Mouse (Mus musculus) midbrain, embryonic 16.5 days (tissue): Measurements from ENCODE around the gene Sp3. TPM values are rescaled to one million over a fixed set of nuclear protein-coding genes. Genes with fewer than 3 reads are reported as not detected.

Experiments used
- ATAC-seq: fragments of 200-750 bp; cut with Nextera tagmentation; 2 replicates; pipeline ENCODE4 v1.8.0; 2017; ENCODE audit warnings: moderate TSS enrichment
- H3K27ac ChIP-seq: fragments of 300-500 bp; sonication (generic); 2 replicates; pipeline ENCODE4 v1.5.1; 2014; ENCODE audit warnings: mild to moderate bottlenecking, low read length, mixed read lengths
- H3K27me3 ChIP-seq: fragments of 300-500 bp; sonication (generic); 2 replicates; pipeline ENCODE4 v1.6.1; 2014; ENCODE audit warnings: low read depth, low read length, mixed read lengths; ENCODE audit not compliant: control insufficient read depth, insufficient read depth
- H3K36me3 ChIP-seq: fragments of 300-500 bp; sonication (generic); 2 replicates; pipeline ENCODE4 v1.6.1; 2014; ENCODE audit warnings: mild to moderate bottlenecking, low read length, moderate library complexity, mixed read lengths; ENCODE audit not compliant: control insufficient read depth, insufficient read depth
- H3K4me1 ChIP-seq: fragments of 300-500 bp; sonication (generic); 2 replicates; pipeline ENCODE4 v1.6.1; 2014; ENCODE audit warnings: mild to moderate bottlenecking, low read length, mixed read lengths; ENCODE audit not compliant: control insufficient read depth, insufficient read depth
- H3K4me2 ChIP-seq: fragments of 300-500 bp; sonication (generic); 2 replicates; pipeline ENCODE4 v1.6.1; 2014; ENCODE audit warnings: mild to moderate bottlenecking, low read length, mixed read lengths
- H3K4me3 ChIP-seq: fragments of 300-500 bp; sonication (generic); 2 replicates; pipeline ENCODE4 v1.5.1; 2014; ENCODE audit warnings: low read depth, mild to moderate bottlenecking, low read length, moderate library complexity, mixed read lengths
- H3K9ac ChIP-seq: fragments of 300-500 bp; sonication (generic); 2 replicates; pipeline ENCODE4 v1.6.1; 2014; ENCODE audit warnings: low read depth, low read length, mixed read lengths
- H3K9me3 ChIP-seq: fragments of 300-500 bp; sonication (generic); replicated peaks from 2 replicates; pipeline ENCODE4 v1.6.1; 2014; ENCODE audit warnings: mild to moderate bottlenecking, low read length, mixed read lengths; ENCODE audit not compliant: control insufficient read depth, poor library complexity, severe bottlenecking
- WGBS: fragments of 180-500 bp; shearing (Covaris S2); extraction: QIAGEN DNeasy Blood & Tissue Kit; methylation state at CpG from one replicate; pipeline ENCODE4 v1.1.7; 2014; 5-methylcytosine and 5-hydroxymethylcytosine counted together
- polyA plus RNA-seq: library from polyadenylated mRNA; unstranded; fragments of >200 nt; fragmentation: Nextera tagmentation; extraction: Ambion mirVana; gene quantifications from 2 replicates; pipeline ENCODE4 v1.2.1, GENCODE M21; 2015

Sp3 gene
- polyA plus RNA-seq, 1 experiment from 2014 or later = 31.1 TPM

DNA sequence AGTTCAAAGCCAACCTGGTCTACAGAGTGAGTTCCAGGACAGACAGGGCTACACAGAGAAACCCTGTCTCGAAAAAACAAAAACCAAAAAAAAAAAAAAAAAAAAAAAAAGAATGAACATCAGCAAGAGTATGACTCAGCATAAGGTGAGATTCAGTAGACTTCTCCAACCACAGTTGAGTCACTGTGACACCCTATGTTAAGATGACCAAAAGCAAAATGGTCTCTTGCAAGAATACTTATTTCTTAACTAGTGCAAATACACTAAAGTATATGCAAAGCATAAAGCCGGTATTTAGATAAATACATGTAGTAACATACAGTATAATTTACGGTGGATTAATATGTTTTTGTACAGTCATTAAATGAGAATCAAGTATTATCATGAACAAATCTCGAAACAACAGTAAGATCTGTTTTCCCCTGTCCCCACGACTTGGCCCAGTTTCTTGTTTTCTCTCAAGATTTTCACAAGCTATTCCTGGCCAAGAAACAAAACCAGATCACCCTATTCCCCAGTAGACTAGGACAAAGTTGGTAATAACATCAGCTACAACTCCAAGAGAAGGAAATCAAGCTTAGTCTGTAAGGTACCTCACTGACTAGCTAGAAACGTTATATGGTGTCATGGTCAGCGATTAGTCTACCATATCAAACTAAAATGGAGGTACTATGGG, 2.0 kb upstream of the Sp3 start:
- Histone ChIP-seq H3K4me2 (no peak overlapping the region), H3K9ac (no peak overlapping the region), H3K27ac (no peak overlapping the region), H3K27me3 (no peaks in the 10 kb centered on the region), H3K4me3 (no peak overlapping the region), H3K9me3 (no peaks in the 10 kb centered on the region), H3K36me3 (no peaks in the 10 kb centered on the region), H3K4me1 (peaks cover 12% of the 10 kb centered on the region)
- ATAC-seq = no peak
- WGBS = 90% methylated on average over 7 of the region's 7 CpGs

DNA sequence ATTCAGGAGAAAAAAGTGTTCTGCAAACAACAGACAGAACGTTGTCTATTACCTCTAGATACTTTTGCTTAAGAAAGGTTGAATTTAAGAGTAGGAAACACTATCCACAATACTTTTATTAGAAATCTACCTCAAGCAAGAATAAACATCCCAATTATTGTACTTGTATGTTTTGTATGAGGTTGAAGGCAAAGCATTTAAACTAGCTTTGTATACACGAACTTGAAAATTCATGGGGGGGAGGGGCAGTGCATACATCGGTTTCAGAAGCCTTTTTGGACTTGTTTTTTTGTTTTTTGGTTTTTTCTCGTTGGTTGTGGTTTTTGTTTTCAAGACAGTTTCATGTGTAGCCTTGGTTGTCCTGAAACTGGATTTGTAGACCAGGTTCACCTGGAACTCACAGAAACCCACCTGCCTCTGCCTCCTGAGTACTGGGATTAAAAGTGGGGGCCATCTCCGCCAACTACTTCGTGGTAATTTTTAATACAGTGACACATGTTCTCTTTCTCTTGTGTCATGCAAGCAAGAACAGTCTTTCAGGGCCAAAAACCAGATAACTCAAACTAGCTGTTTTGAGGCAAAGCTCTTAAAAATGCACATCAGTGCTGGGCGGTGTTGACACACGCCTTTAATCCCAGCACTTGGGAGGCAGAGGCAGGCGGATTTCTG, 1.3 kb upstream of the Sp3 start:
- no peak for ATAC-seq
- Histone ChIP-seq H3K9me3 (no peaks in the 10 kb centered on the region), H3K4me1 (peaks cover 15% of the 10 kb centered on the region), H3K4me2 (peak overlapping the region; percentile 67), H3K9ac (no peak overlapping the region; the same call in 1 of the 2 replicates), H3K4me3 (peak overlapping the region; percentile 97), H3K27ac (peak overlapping the region; percentile 100), H3K27me3 (no peaks in the 10 kb centered on the region), H3K36me3 (no peaks in the 10 kb centered on the region)
- 75% methylated on average over 9 of the region's 9 CpGs for WGBS

DNA sequence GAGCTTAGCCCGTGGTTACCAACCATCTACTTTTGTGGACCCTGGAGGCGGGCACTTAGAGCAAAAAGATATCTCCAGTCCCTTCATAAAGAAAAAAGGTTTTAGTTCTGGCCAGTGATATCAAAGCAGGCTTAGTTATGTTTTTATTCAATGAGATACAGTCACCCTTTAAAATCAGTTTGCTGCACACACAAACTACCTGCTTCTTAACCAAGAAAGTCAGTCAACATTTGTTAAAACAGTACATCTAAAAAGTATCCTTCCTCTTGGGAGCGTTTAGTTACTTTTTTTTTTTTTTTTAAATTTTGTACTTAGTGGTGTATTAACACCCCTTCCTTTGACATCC, 802 bp upstream of the Sp3 start:
- Histone ChIP-seq H3K4me1 (peaks cover 19% of the 10 kb centered on the region), H3K27me3 (no peaks in the 10 kb centered on the region), H3K4me3 (peak overlapping the region; percentile 97), H3K27ac (peak overlapping the region; percentile 100), H3K9me3 (no peaks in the 10 kb centered on the region), H3K4me2 (peak overlapping the region; percentile 67), H3K9ac (peak overlapping the region; percentile 100), H3K36me3 (no peaks in the 10 kb centered on the region)
- no peak for ATAC-seq
- WGBS = 10% methylated on average over 3 of the region's 3 CpGs

DNA sequence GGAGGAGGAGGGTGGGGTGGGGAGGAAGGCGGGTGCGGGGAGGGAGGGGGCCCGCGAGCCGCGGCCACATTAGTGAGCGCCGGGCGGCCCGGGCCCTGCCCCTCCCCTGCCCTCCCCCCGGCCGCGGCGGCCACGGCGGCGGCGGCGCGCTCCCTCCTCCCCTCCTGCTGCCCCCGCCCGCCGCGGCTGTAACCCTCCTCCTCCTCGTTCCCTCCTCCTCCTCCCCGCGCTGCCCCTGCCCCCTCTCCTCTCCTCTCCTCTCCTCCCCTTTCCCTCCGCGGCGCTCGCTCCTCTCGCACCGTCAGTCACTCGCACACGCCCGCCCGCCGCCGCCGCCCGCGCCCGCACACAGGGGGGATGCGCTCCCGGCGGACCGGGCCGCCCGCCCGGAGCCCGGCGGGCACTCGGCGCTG, 581 bp downstream of the Sp3 start:
- peak overlapping the region; percentile 16; the same call in 1 of the 2 replicates for H3K4me2 ChIP-seq
- peak overlapping the region; percentile 100 for H3K27ac ChIP-seq
- no peaks in the 10 kb centered on the region for H3K27me3 ChIP-seq
- peak overlapping the region; percentile 97 for H3K4me3 ChIP-seq
- no peaks in the 10 kb centered on the region for H3K36me3 ChIP-seq
- ATAC-seq = peak; percentile 64
- H3K4me1 ChIP-seq = peaks cover 25% of the 10 kb centered on the region
- H3K9me3 ChIP-seq = no peaks in the 10 kb centered on the region
- H3K9ac ChIP-seq = peak overlapping the region; percentile 100
- under 1% methylated on average over 18 of the region's 54 CpGs for WGBS

- Histone ChIP-seq H3K9me3 (no peaks in the 10 kb centered on the region), H3K9ac (peak overlapping the region; percentile 100), H3K27me3 (no peaks in the 10 kb centered on the region), H3K4me3 (peak overlapping the region; percentile 97), H3K27ac (peak overlapping the region; percentile 100), H3K36me3 (no peaks in the 10 kb centered on the region), H3K4me2 (peak overlapping the region; percentile 56), H3K4me1 (peaks cover 25% of the 10 kb centered on the region)
- ATAC-seq = peak; percentile 82
- WGBS = under 1% methylated on average over 31 of the region's 107 CpGs
Measured at GRCm38 (mm10) chr2:72978901-72979658, 1.2 kb downstream of the Sp3 start.

GRCm38 (mm10) chr2:72978473-72978872, 1.8 kb downstream of the Sp3 start:
- Histone ChIP-seq H3K9ac (peak overlapping the region; percentile 100), H3K9me3 (no peaks in the 10 kb centered on the region), H3K4me1 (peaks cover 29% of the 10 kb centered on the region), H3K27me3 (no peaks in the 10 kb centered on the region), H3K27ac (peak overlapping the region; percentile 100), H3K36me3 (no peaks in the 10 kb centered on the region), H3K4me2 (peak overlapping the region; percentile 56), H3K4me3 (peak overlapping the region; percentile 97)
- 0% methylated on average over 38 of the region's 38 CpGs for WGBS
- no peak; the same call in 1 of the 2 replicates for ATAC-seq

- H3K9me3 ChIP-seq = no peaks in the 10 kb centered on the region
- peaks cover 29% of the 10 kb centered on the region for H3K4me1 ChIP-seq
- no peaks in the 10 kb centered on the region for H3K27me3 ChIP-seq
- H3K9ac ChIP-seq = no peak overlapping the region
- WGBS = 73% methylated on average over 1 of the region's 1 CpGs
- no peaks in the 10 kb centered on the region for H3K36me3 ChIP-seq
- H3K4me3 ChIP-seq = no peak overlapping the region
- no peak for ATAC-seq
- H3K27ac ChIP-seq = no peak overlapping the region
- 0 out of 2 replicates have a peak overlapping the region, but pooled peaks have one; percentile 23 for H3K4me2 ChIP-seq
Measured at GRCm38 (mm10) chr2:72977272-72977671, 3.0 kb downstream of the Sp3 start.

GRCm38 (mm10) chr2:72976036-72976435, 4.2 kb downstream of the Sp3 start:
- H3K4me1 ChIP-seq = peaks cover 25% of the 10 kb centered on the region
- H3K9ac ChIP-seq = no peak overlapping the region
- no peak overlapping the region for H3K4me2 ChIP-seq
- H3K9me3 ChIP-seq = no peaks in the 10 kb centered on the region
- peaks cover 3% of the 10 kb centered on the region for H3K36me3 ChIP-seq
- no peak overlapping the region for H3K27ac ChIP-seq
- H3K4me3 ChIP-seq = no peak overlapping the region
- no peak for ATAC-seq
- H3K27me3 ChIP-seq = no peaks in the 10 kb centered on the region

DNA sequence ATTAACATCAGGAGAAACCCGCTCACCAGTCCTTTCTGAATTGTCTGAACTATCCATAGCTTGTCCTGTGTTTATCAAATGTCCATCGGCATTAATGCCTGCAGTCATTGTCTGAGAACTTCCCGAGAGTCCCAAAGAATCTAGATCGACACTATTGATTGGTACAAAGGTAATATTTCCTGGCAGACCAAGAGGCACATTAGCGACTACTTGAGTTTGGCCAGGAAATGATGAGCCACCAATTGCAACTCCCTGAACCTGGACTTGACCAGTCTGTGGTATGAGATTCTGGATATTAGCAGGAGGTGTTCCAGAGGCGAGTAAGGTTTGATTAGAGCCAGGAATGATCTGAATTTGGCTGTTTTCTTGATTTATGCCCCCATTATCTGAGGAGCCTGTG, 9.4 kb downstream of the Sp3 start:
- no peak overlapping the region for H3K9ac ChIP-seq
- no peaks in the 10 kb centered on the region for H3K9me3 ChIP-seq
- peaks cover 15% of the 10 kb centered on the region for H3K4me1 ChIP-seq
- WGBS = 93% methylated on average over 6 of the region's 6 CpGs
- H3K4me2 ChIP-seq = no peak overlapping the region
- H3K36me3 ChIP-seq = peaks cover 13% of the 10 kb centered on the region
- no peaks in the 10 kb centered on the region for H3K27me3 ChIP-seq
- H3K4me3 ChIP-seq = no peak overlapping the region
- no peak overlapping the region for H3K27ac ChIP-seq
- no peak for ATAC-seq
